Mouse (Mus musculus): Measurements from ENCODE around the gene Aco1. TPM values are rescaled to one million over a fixed set of nuclear protein-coding genes. Genes with fewer than 3 reads are reported as not detected.

Aco1 gene
- polyA plus RNA-seq, 1 experiment from 2014 or later = 45.3 TPM

DNA sequence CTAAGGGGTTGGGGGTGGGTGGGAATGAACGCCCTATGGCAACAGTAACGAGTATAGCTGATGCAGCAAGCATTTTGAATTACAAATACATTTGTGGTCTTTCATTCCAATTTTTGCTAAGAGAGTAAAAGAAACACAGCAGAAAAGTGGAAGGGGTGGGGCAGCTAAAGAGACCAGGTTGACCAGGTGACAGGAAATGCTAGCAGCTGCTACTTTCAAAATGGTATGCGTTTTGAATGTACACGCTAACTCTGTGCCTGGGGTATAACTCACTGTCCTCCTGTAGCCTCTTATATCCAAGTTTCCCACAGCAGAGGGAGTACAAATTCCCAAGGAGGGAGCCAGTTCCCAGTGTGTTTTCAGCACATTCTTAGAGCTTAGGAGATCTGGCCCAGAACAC lies 93.9 kb downstream of the Aco1 start:
- Histone ChIP-seq H3K27me3 (replicated peaks; ENCODE audit: control insufficient read depth, insufficient read depth, low read length) (no peaks in the 10 kb centered on the region; the same call in 1 of the 2 replicates), H3K27ac (ENCODE audit: low read depth, low read length) (no peak overlapping the region), H3K4me2 (ENCODE audit: low read length) (no peak overlapping the region), H3K4me3 (ENCODE audit: low read length) (no peak overlapping the region), H3K9me3 (ENCODE audit: control insufficient read depth, low read length) (no peaks in the 10 kb centered on the region), H3K36me3 (ENCODE audit: control insufficient read depth, insufficient read depth, low read length) (no peaks in the 10 kb centered on the region), H3K9ac (ENCODE audit: low read depth, low read length) (no peak overlapping the region), H3K4me1 (ENCODE audit: control insufficient read depth, insufficient read depth, low read depth, low read length) (peaks cover 12% of the 10 kb centered on the region; the same call in 1 of the 2 replicates)
- 94% methylated on average over 4 of the region's 4 CpGs for WGBS
- ATAC-seq = no peak

DNA sequence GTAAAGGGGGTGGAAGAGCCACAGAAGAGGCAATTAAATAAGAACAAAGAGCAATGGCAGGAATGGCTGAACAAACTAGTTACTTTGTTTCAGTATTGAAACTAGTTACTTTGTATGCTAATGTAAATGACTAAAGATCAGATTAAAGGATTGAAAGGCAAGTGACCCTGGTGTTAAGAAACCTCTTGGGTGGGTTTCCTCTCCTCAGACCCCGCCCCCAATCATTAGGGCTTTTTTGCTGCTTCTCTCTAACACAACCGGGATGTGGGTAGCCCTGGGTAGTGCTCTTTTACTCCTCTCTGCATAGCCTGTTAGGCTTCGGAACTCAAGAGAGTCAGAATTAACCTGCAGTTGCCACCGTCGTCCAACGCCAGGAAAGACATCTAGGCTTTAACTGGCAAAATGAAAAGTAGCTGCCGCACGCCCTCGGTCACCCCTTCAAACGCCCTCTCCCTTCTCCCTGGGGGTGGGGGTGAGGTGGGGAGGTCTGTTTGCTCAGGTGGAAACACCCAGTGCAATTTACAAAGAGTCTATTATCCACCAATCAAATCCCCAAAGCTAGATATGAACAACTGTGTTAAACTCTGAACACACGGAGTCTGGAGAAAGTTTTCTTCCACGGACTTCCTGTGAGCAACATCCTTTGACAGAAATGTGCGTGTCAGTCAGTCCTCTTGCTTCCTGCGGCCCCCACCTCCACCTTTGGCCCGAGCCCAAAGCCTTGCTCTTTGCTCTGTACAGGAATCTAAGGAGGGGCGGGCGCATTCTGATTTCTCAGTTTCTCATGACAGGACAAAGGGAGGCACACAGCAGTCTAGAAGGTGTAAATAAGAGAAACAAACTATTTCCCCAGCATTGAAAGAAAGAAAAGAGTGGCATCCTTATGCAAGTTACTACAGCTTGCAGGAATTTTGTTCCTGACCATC lies 95.9 kb downstream of the Aco1 start:
- no peaks in the 10 kb centered on the region; the same call in 1 of the 2 replicates for H3K27me3 ChIP-seq (replicated peaks; ENCODE audit: control insufficient read depth, insufficient read depth, low read length)
- peak overlapping the region; percentile 42 for H3K4me3 ChIP-seq (ENCODE audit: low read length)
- H3K9me3 ChIP-seq (ENCODE audit: control insufficient read depth, low read length) = no peaks in the 10 kb centered on the region
- peak overlapping the region; percentile 61 for H3K4me2 ChIP-seq (ENCODE audit: low read length)
- WGBS = 2% methylated on average over 17 of the region's 17 CpGs
- peak; percentile 34; the same call in 1 of the 2 replicates for ATAC-seq
- no peaks in the 10 kb centered on the region for H3K36me3 ChIP-seq (ENCODE audit: control insufficient read depth, insufficient read depth, low read length)
- no peak overlapping the region; the same call in 1 of the 2 replicates for H3K27ac ChIP-seq (ENCODE audit: low read depth, low read length)
- H3K9ac ChIP-seq (ENCODE audit: low read depth, low read length) = peak overlapping the region; percentile 54
- H3K4me1 ChIP-seq (ENCODE audit: control insufficient read depth, insufficient read depth, low read depth, low read length) = peaks cover 12% of the 10 kb centered on the region; the same call in 1 of the 2 replicates

DNA sequence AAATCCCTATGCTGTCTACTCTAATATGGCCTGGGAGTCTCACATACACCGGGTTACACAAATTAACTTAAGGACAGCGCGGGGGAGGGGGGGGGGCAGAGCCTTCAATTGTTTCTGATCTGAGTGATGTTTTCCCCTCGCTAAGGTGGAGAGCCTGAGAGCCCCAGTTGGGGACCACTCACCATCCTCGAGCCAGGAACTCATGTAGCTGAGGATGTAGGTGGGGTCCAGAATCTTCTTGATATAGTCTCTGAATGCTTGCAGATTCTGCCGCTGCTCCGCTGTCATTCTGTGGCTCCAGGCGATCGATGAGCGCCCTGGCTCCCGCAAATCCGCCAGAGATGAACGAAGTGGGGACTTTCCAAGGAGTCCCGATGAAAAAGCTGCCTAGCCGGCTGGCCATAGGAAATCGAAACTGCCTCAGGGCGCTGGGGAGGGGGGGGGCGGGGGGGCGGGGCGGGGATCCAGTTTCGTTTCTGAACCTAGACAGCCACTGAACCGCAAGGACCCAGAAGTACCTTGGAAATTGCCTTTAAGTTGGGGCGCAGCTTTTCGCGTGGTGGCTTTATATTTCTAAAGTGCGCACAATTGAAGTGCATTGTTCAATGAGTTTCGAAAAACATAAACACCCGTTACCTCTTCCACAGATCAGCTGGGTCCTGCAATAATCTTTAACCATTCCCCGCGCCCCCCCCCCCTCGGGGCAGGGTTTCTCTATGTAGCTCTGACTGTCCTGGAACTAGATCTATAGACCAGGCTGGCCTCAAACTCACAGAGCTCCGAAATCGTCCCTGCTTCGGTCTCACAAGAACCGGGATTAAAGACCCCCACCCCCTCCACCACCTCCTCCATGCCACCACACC lies 96.8 kb downstream of the Aco1 start, which contains the start of gene Ddx58:
Ddx58 (minus strand) TSS at position 420 of the 863 bp plus-strand sequence.
- 4% methylated on average over 35 of the region's 35 CpGs for WGBS
- peak; percentile 68 for ATAC-seq
- Histone ChIP-seq H3K4me3 (ENCODE audit: low read length) (peak within 1 kb of the TSS; percentile 42), H3K36me3 (ENCODE audit: control insufficient read depth, insufficient read depth, low read length) (no peaks in the 10 kb centered on the region), H3K27ac (ENCODE audit: low read depth, low read length) (no peak within 1 kb of the TSS; the same call in 1 of the 2 replicates), H3K4me1 (ENCODE audit: control insufficient read depth, insufficient read depth, low read depth, low read length) (peaks cover 12% of the 10 kb centered on the region; the same call in 1 of the 2 replicates), H3K9me3 (ENCODE audit: control insufficient read depth, low read length) (no peaks in the 10 kb centered on the region), H3K4me2 (ENCODE audit: low read length) (peak within 1 kb of the TSS; percentile 61), H3K9ac (ENCODE audit: low read depth, low read length) (peak within 1 kb of the TSS; percentile 54), H3K27me3 (replicated peaks; ENCODE audit: control insufficient read depth, insufficient read depth, low read length) (no peaks in the 10 kb centered on the region; the same call in 1 of the 2 replicates)

DNA sequence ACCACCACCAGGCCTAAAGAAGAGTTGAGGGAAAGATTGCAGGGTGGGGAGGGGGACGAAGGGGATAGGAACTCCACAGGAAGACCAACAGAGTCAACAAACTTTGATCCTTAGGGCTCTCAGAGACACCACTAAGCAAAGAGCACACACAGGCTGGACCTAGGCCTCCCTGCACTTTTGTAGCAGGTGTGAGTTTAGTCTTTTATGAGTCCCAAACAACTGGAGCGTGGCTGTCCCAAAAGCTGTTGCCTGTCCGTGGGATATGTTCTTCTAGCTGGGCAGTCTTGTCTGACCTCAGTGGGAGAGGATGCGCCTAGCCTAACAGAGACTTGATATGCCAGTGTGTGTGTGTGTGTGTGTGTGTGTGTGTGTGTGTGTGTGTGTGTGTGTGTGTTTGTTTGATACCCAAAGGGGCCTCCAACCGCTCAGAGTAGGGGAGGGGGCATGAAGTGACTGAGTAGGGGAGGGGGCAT lies 97.4 kb downstream of the Aco1 start:
- Histone ChIP-seq H3K9me3 (ENCODE audit: control insufficient read depth, low read length) (no peaks in the 10 kb centered on the region), H3K27ac (ENCODE audit: low read depth, low read length) (no peak overlapping the region), H3K36me3 (ENCODE audit: control insufficient read depth, insufficient read depth, low read length) (no peaks in the 10 kb centered on the region), H3K27me3 (replicated peaks; ENCODE audit: control insufficient read depth, insufficient read depth, low read length) (no peaks in the 10 kb centered on the region; the same call in 1 of the 2 replicates), H3K4me2 (ENCODE audit: low read length) (peak overlapping the region; percentile 61), H3K9ac (ENCODE audit: low read depth, low read length) (peak overlapping the region; percentile 54), H3K4me1 (ENCODE audit: control insufficient read depth, insufficient read depth, low read depth, low read length) (peaks cover 12% of the 10 kb centered on the region; the same call in 1 of the 2 replicates), H3K4me3 (ENCODE audit: low read length) (peak overlapping the region; percentile 42)
- 0 out of 2 replicates have a peak, but pooled peaks have one; percentile 30 for ATAC-seq
- 55% methylated on average over 5 of the region's 5 CpGs for WGBS

DNA sequence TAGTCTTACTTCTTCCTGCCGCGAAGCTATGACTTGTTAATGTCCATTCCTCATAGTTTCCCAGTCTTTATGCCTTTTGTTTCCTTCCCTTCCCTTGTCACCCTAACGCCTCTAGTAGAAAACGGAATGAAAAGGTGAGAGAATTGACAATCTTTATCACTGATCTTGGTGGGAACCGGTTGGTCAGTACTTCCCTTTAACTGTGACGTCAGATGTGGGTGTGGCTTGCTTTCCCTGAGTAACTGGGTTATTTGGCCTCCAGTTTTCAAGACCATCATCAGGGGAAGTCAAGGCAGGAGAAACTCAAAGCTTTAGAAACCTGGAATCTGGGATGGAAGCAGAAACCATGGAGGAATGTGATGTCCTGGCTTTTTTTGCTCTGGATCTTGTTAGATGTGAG lies 99.0 kb downstream of the Aco1 start:
- H3K27ac ChIP-seq (ENCODE audit: low read depth, low read length) = no peak overlapping the region
- H3K36me3 ChIP-seq (ENCODE audit: control insufficient read depth, insufficient read depth, low read length) = no peaks in the 10 kb centered on the region
- no peak overlapping the region for H3K4me3 ChIP-seq (ENCODE audit: low read length)
- H3K4me1 ChIP-seq (ENCODE audit: control insufficient read depth, insufficient read depth, low read depth, low read length) = peaks cover 12% of the 10 kb centered on the region; the same call in 1 of the 2 replicates
- no peaks in the 10 kb centered on the region; the same call in 1 of the 2 replicates for H3K27me3 ChIP-seq (replicated peaks; ENCODE audit: control insufficient read depth, insufficient read depth, low read length)
- H3K9me3 ChIP-seq (ENCODE audit: control insufficient read depth, low read length) = no peaks in the 10 kb centered on the region
- no peak overlapping the region for H3K9ac ChIP-seq (ENCODE audit: low read depth, low read length)
- 60% methylated on average over 6 of the region's 6 CpGs for WGBS
- no peak overlapping the region for H3K4me2 ChIP-seq (ENCODE audit: low read length)
- ATAC-seq = no peak

DNA sequence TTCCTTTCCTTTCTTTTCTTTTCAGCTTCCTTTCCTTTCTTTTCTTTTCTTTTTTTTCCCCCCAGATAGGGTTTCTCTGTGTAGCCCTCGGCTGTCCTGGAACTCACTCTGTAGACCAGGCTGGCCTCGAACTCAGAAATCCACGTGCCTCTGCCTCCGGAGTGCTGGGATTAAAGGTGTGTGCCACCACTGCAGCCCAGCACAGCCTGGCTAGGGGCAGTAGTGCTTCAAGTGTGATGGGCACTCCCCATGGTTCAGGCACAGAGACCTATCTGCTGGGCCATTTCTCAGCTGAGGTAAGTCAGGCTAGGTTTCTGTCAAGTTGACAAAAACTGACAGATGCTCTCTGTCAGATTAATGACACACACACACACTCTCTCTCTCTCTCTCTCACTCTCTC lies 100.1 kb downstream of the Aco1 start:
- no peak for ATAC-seq
- H3K27me3 ChIP-seq (replicated peaks; ENCODE audit: control insufficient read depth, insufficient read depth, low read length) = no peaks in the 10 kb centered on the region; the same call in 1 of the 2 replicates
- 86% methylated on average over 4 of the region's 4 CpGs for WGBS
- H3K36me3 ChIP-seq (ENCODE audit: control insufficient read depth, insufficient read depth, low read length) = no peaks in the 10 kb centered on the region
- peaks cover 12% of the 10 kb centered on the region; the same call in 1 of the 2 replicates for H3K4me1 ChIP-seq (ENCODE audit: control insufficient read depth, insufficient read depth, low read depth, low read length)
- H3K4me2 ChIP-seq (ENCODE audit: low read length) = no peak overlapping the region
- H3K9ac ChIP-seq (ENCODE audit: low read depth, low read length) = no peak overlapping the region
- H3K4me3 ChIP-seq (ENCODE audit: low read length) = no peak overlapping the region
- no peak overlapping the region for H3K27ac ChIP-seq (ENCODE audit: low read depth, low read length)
- no peaks in the 10 kb centered on the region for H3K9me3 ChIP-seq (ENCODE audit: control insufficient read depth, low read length)

DNA sequence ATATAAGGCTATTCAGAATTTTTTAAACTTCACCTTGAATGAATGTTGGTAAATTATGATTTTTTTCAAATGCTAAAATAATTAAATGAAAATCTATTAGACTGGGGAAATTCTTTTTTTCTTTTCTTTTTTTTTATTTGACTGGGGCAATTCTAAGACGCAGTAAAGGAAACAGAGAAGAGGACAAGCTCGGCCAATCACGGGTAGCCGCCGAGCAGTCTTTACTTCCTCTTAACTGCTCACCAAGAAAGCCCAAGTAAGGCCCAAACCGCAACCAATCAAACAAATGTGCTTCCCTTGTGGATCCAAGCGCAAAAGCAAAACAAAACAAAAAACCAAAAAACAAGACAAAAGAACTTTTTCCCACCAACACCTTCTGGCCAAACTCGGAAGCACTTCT lies 101.2 kb downstream of the Aco1 start:
- Histone ChIP-seq H3K9ac (ENCODE audit: low read depth, low read length) (no peak overlapping the region), H3K36me3 (ENCODE audit: control insufficient read depth, insufficient read depth, low read length) (no peaks in the 10 kb centered on the region), H3K27ac (ENCODE audit: low read depth, low read length) (no peak overlapping the region), H3K9me3 (ENCODE audit: control insufficient read depth, low read length) (no peaks in the 10 kb centered on the region), H3K4me3 (ENCODE audit: low read length) (no peak overlapping the region), H3K4me1 (ENCODE audit: control insufficient read depth, insufficient read depth, low read depth, low read length) (peaks cover 6% of the 10 kb centered on the region; the same call in 1 of the 2 replicates), H3K27me3 (replicated peaks; ENCODE audit: control insufficient read depth, insufficient read depth, low read length) (no peaks in the 10 kb centered on the region; the same call in 1 of the 2 replicates), H3K4me2 (ENCODE audit: low read length) (no peak overlapping the region)
- WGBS = 85% methylated on average over 8 of the region's 8 CpGs
- no peak for ATAC-seq
